Mouse (Mus musculus) lung, adult 2 months (tissue): ENCODE data around the gene Ppp1r12a.

Experiments
- CTCF ChIP-seq: fragments of 200-500 bp; IDR thresholded peaks from 2 replicates; pipeline ENCODE4 v1.5.1; 2011; ENCODE audit warnings: mild to moderate bottlenecking, low read length, control low read depth; ENCODE audit not compliant: insufficient read depth
- POLR2A ChIP-seq: fragments of 200-500 bp; IDR thresholded peaks from 2 replicates; pipeline ENCODE4 v1.6.1; 2011; ENCODE audit warnings: low read depth, mild to moderate bottlenecking, control low read depth, low read length, borderline replicate concordance; ENCODE audit errors: extremely low read depth

- TF ChIP-seq CTCF (no peak), POLR2A (no peak)
These were observed 11.0 kb downstream of the Ppp1r12a start for GRCm38 (mm10) chr10:108172817-108173563.
